Mouse (Mus musculus) cerebellum, adult 9-10 months (tissue): ENCODE data around the gene Gpr101.

Experiments
- DNase-seq: peaks from one replicate; pipeline ENCODE4 v3.0.0; 2022

The Gpr101 gene

GRCm38 (mm10) chrX:57503634-57504033 is at the start of gene Gpr101:
TSS of gene Gpr101 (minus strand) at chrX:57503757.
- no peak for DNase-seq

DNA sequence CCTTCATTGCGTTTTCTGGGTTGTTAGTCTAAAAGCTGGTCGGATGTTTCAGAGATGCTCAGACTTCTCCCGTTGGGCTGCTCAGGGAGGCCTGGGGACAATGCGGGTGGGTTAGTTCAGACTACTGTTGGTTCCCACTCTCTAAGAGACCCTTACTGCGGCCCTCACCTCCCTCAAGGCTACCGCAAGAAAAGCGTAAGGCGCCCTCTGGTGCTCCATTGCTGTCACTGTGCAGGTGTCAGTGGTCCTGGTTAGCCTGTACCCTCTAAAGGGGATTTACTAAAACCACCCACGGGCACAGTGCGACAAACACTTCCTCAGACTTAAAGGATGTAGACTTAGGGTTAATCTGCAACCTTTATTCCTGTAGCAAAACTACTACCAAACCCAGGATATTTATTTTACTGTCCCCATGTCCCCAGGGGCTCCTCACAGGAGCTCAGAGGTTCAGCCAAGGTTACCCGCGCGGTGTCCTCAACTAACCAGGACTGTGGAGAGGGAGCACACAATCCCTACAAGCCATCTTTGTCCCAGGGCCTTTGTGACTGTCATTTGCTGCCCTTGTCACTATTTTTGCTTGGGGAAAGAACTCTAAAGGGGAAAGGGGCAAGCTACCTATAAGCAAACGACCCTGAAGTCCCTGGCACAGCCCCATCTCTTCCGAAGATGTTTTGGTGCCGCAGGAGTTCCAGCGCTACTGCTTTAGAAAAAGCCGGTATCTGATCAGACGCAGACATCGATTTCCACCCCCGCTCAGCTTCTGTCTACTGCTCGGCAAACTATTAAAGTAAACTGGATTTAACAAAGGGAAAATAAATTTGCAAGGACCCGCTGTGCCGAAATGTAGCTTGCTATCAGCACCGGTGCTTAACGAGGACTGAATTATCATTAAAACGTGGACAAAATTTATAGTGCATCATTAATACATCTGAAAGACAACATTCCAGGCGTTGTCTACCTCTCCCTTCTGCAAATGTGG is 17.8 kb upstream of the Gpr101 start:
- DNase-seq: no peak

GRCm38 (mm10) chrX:57506247-57506646 is 2.7 kb upstream of the Gpr101 start:
- no peak for DNase-seq
